Mouse (Mus musculus) ovary, postnatal 36 days (tissue): ENCODE data around the gene Wdr25.
"Not testable (repeated sequence)": the region's sequence is repeated elsewhere in the genome, so short reads cannot be mapped to it uniquely, and the experiment has no call there.

Source experiments
- DNase-seq: peaks from one replicate; pipeline ENCODE4 v3.0.0; 2022; ENCODE audit warnings: low spot score, mixed read lengths

Wdr25 gene

GRCm38 (mm10) chr12:108892989-108893714, at the start of gene Wdr25:
Gene Wdr25 (plus strand): TSS chr12:108893631.
- no peak for DNase-seq

- not testable (repeated sequence) for DNase-seq
These were observed 45.4 kb upstream of the Wdr25 start for GRCm38 (mm10) chr12:108848033-108848432.

- DNase-seq: no peak
These were observed 43.9 kb upstream of the Wdr25 start for GRCm38 (mm10) chr12:108849488-108850022.

GRCm38 (mm10) chr12:108850129-108850528, 43.3 kb upstream of the Wdr25 start:
- no peak for DNase-seq

- no peak for DNase-seq
These were observed 42.5 kb upstream of the Wdr25 start for GRCm38 (mm10) chr12:108850886-108851285.

GRCm38 (mm10) chr12:108852822-108853221, 40.6 kb upstream of the Wdr25 start:
- no peak for DNase-seq

GRCm38 (mm10) chr12:108855081-108855480, 38.4 kb upstream of the Wdr25 start:
- no peak for DNase-seq

GRCm38 (mm10) chr12:108856186-108856585, 37.2 kb upstream of the Wdr25 start:
- DNase-seq: no peak

- no peak for DNase-seq
These were observed 36.3 kb upstream of the Wdr25 start for GRCm38 (mm10) chr12:108857109-108857508.

GRCm38 (mm10) chr12:108857589-108858184, 35.7 kb upstream of the Wdr25 start:
- DNase-seq: no peak

- DNase-seq: no peak
These were observed 34.9 kb upstream of the Wdr25 start for GRCm38 (mm10) chr12:108858486-108858885.

- DNase-seq: no peak
These were observed 28.4 kb upstream of the Wdr25 start for GRCm38 (mm10) chr12:108865007-108865494.

GRCm38 (mm10) chr12:108869575-108869974, 23.9 kb upstream of the Wdr25 start:
- no peak for DNase-seq

- DNase-seq: no peak
These were observed 20.3 kb upstream of the Wdr25 start for GRCm38 (mm10) chr12:108873122-108873521.

GRCm38 (mm10) chr12:108879138-108879537, 14.3 kb upstream of the Wdr25 start:
- no peak for DNase-seq

GRCm38 (mm10) chr12:108880606-108881005, 12.8 kb upstream of the Wdr25 start:
- DNase-seq: no peak

- no peak for DNase-seq
These were observed 12.2 kb upstream of the Wdr25 start for GRCm38 (mm10) chr12:108881192-108881591.

GRCm38 (mm10) chr12:108882776-108883175, 10.7 kb upstream of the Wdr25 start:
- DNase-seq: no peak

- DNase-seq: no peak
These were observed 7.5 kb upstream of the Wdr25 start for GRCm38 (mm10) chr12:108885906-108886305.

- no peak for DNase-seq
These were observed 6.4 kb upstream of the Wdr25 start for GRCm38 (mm10) chr12:108887077-108887476.

- no peak for DNase-seq
These were observed 4.8 kb upstream of the Wdr25 start for GRCm38 (mm10) chr12:108888632-108889031.

- peak; percentile 94 for DNase-seq
These were observed 442 bp downstream of the Wdr25 start, which contains the start of gene Wars for GRCm38 (mm10) chr12:108893715-108894431. Gene Wars (minus strand): TSS chr12:108894174.

GRCm38 (mm10) chr12:108894432-108894816, 993 bp downstream of the Wdr25 start:
- no peak for DNase-seq
